Mouse (Mus musculus) heart, adult 2 months (tissue): ENCODE results near the gene Hat1. TPM values are rescaled to one million over a fixed set of nuclear protein-coding genes. Genes with fewer than 3 reads are reported as not detected.
A peak's percentile ranks its signal among the peaks of the same experiment; 100 is the strongest.

ENCODE experiments used
- DNase-seq, 2 experiments: peaks; one replicate each; pipeline ENCODE4 v3.0.0; 2021
- H3K27ac ChIP-seq: fragments of 200-600 bp; 2 replicates; pipeline ENCODE4 v1.8.1; 2022
- H3K27me3 ChIP-seq: fragments of 200-500 bp; 2 replicates; pipeline ENCODE4 v1.6.1; 2012; ENCODE audit warnings: mild to moderate bottlenecking, low read length, inconsistent platforms, mixed read lengths; ENCODE audit not compliant: control insufficient read depth, insufficient read depth
- H3K36me3 ChIP-seq: fragments of 200-500 bp; 2 replicates; pipeline ENCODE4 v1.6.1; 2012; ENCODE audit warnings: low read length, inconsistent platforms; ENCODE audit not compliant: control insufficient read depth, insufficient read depth
- H3K4me1 ChIP-seq: fragments of 200-500 bp; 2 replicates; pipeline ENCODE4 v1.6.1; 2011; ENCODE audit warnings: low read length; ENCODE audit not compliant: control insufficient read depth, insufficient read depth
- H3K4me3 ChIP-seq: fragments of 200-600 bp; 2 replicates; pipeline ENCODE4 v1.8.1; 2022
- H3K79me2 ChIP-seq: fragments of 200-500 bp; replicated peaks from 2 replicates; pipeline ENCODE4 v1.6.1; 2012; ENCODE audit warnings: mild to moderate bottlenecking, inconsistent platforms, low read length, moderate library complexity, mixed read lengths; ENCODE audit not compliant: control insufficient read depth, insufficient read depth
- H3K9ac ChIP-seq: fragments of 200-500 bp; 2 replicates; pipeline ENCODE4 v1.6.1; 2012; ENCODE audit warnings: low read depth, mild to moderate bottlenecking, control low read depth, inconsistent platforms, low read length, mixed read lengths
- CTCF ChIP-seq: fragments of 200-600 bp; IDR thresholded peaks from 2 replicates; pipeline ENCODE4 v1.8.1; 2022; ENCODE audit warnings: antibody characterized with exemption, mild to moderate bottlenecking, moderate library complexity
- EP300 ChIP-seq: fragments of 200-500 bp; IDR thresholded peaks from 2 replicates; pipeline ENCODE4 v1.6.1; 2011; ENCODE audit warnings: low read depth, low read length, control low read depth; ENCODE audit not compliant: insufficient read depth
- POLR2A ChIP-seq: fragments of 200-500 bp; IDR thresholded peaks from 2 replicates; pipeline ENCODE4 v1.6.1; 2011; ENCODE audit warnings: mild to moderate bottlenecking, low read depth, low read length, control low read depth; ENCODE audit not compliant: insufficient read depth
- WGBS: fragments of 180-500 bp; shearing (Covaris S2); methylation state at CpG from one replicate; pipeline ENCODE4 v1.1.7; 2018; 5-methylcytosine and 5-hydroxymethylcytosine counted together
- intact Hi-C: fragments of 180-260 bp; cut with DNase I; formaldehyde crosslinking; loops from one replicate; pipeline ENCODE4 v1.15.1; 2025
- polyA plus RNA-seq: library from polyadenylated mRNA; depleted of rRNA; stranded (reverse); fragments of >200 nt; gene quantifications from 2 replicates; pipeline ENCODE4 v1.2.3, GENCODE M21; 2012
- total RNA-seq, 2 experiments: library from RNA; stranded (reverse); gene quantifications; 2 replicates each; pipeline ENCODE4 v1.2.3; 2021

The Hat1 gene
- total and polyA plus RNA-seq, 3 experiments: 7.6 to 28.4 (median 28.1) TPM

DNA sequence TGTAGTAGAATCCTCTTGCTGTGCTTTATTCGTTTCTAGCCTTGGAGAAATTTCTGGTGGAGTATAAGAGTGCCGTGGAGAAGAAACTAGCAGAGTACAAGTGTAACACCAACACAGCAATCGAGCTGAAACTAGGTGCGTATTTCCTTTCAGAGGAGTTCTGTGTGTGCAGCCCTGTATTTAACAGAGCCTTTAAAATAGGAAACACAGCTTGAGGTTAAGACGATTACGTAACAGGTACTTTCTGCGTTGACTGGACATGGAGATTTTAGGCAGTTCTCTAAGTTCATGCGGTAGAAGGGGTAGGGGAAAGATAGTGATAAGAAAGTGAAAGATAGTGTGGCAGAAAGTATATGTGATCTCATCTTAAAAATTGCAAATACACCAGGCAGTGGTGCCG, 1.1 kb downstream of the Hat1 start:
- Histone ChIP-seq H3K27ac (no peak overlapping the region; the same call in 1 of the 2 replicates), H3K27me3 (no peaks in the 10 kb centered on the region), H3K4me3 (peak overlapping the region; percentile 87), H3K9ac (peak overlapping the region; percentile 72; the same call in 1 of the 2 replicates), H3K36me3 (no peaks in the 10 kb centered on the region; the same call in 1 of the 2 replicates), H3K4me1 (no peaks in the 10 kb centered on the region; the same call in 1 of the 2 replicates), H3K79me2 (no peaks in the 10 kb centered on the region; the same call in 1 of the 2 replicates)
- intact Hi-C loops: loop anchor here (1.0 to 10.0 kb wide), 3 partner anchors 23 to 565 kb away; partner anchors contain the start of genes Slc25a12 and Tlk1
- TF ChIP-seq CTCF (no peak), EP300 (no peak), POLR2A (no peak)
- 40% methylated on average over 9 of the region's 9 CpGs for WGBS
- no peak for DNase-seq

DNA sequence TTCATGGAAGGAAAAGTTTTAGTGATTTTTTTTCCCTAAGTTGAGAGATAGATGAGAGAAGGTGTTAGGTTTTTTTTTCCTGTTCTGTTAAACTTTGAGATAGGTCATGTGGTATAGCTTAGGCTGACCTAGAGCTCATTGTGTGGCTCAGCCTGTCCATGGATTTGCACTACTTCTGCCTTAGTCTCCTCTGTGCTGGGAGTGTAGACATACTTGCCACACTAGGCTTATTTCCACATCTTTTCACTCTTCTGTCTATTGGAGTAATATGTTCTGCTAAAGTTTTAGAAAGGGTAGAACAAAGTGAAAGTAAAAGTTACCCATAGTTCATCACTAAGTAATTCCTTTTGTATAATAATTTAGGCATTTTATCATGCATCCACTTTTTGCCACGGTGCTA, 16.9 kb downstream of the Hat1 start:
- intact Hi-C loops: no loop called here
- H3K36me3 ChIP-seq: no peaks in the 10 kb centered on the region
- H3K27me3 ChIP-seq: no peaks in the 10 kb centered on the region
- H3K4me1 ChIP-seq: no peaks in the 10 kb centered on the region
- H3K79me2 ChIP-seq: no peaks in the 10 kb centered on the region
- TF ChIP-seq POLR2A (no peak), CTCF (no peak), EP300 (no peak)
- H3K27ac ChIP-seq: no peak overlapping the region
- no peak overlapping the region for H3K4me3 ChIP-seq
- H3K9ac ChIP-seq: no peak overlapping the region
- no peak for DNase-seq
- WGBS: 88% methylated on average over 1 of the region's 1 CpGs

- intact Hi-C loops: no loop called here
- H3K79me2 ChIP-seq: no peaks in the 10 kb centered on the region
- H3K27me3 ChIP-seq: no peaks in the 10 kb centered on the region
- no peak overlapping the region for H3K9ac ChIP-seq
- WGBS: 90% methylated on average over 3 of the region's 3 CpGs
- H3K36me3 ChIP-seq: no peaks in the 10 kb centered on the region
- DNase-seq: no peak
- no peak overlapping the region for H3K27ac ChIP-seq
- no peak overlapping the region for H3K4me3 ChIP-seq
- no peak for TF ChIP-seq EP300
- TF ChIP-seq CTCF: no peak
- TF ChIP-seq POLR2A: no peak
- no peaks in the 10 kb centered on the region for H3K4me1 ChIP-seq
These were observed 30.1 kb downstream of the Hat1 start for GRCm38 (mm10) chr2:71418760-71419280.

- H3K79me2 ChIP-seq: no peaks in the 10 kb centered on the region
- no peak overlapping the region for H3K9ac ChIP-seq
- H3K4me3 ChIP-seq: no peak overlapping the region
- no peaks in the 10 kb centered on the region for H3K36me3 ChIP-seq
- 84% methylated on average over 3 of the region's 3 CpGs for WGBS
- DNase-seq: no peak
- TF ChIP-seq EP300 (no peak), POLR2A (no peak), CTCF (no peak)
- H3K27me3 ChIP-seq: no peaks in the 10 kb centered on the region
- H3K4me1 ChIP-seq: no peaks in the 10 kb centered on the region
- intact Hi-C loops: no loop called here
- H3K27ac ChIP-seq: no peak overlapping the region
These were observed 30.6 kb downstream of the Hat1 start for GRCm38 (mm10) chr2:71419408-71419807.

DNA sequence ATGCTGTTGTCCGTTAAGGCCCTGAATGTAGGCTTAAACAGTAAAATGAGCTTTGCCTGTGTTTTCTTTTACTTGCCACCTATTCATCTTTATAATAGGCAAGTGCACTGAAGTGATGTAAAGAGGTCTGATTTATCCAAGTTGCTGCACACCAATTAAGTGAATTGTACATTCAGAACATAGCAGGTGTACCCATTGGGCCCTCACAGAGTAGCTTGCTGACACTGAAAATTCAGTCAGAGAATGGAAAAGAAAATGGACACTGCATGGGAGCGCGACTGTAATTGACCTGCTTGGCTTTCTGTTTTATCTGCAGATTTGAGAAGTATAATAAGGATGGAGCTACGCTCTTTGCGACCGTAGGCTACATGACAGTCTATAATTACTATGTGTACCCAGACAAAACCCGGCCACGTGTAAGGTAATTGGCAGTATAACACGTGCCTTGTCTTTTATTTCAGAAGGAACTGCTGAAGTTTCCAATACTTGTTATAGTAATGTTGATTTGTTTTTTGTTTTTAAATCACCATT, 32.2 kb downstream of the Hat1 start:
- DNase-seq: no peak
- intact Hi-C loops: no loop called here
- Histone ChIP-seq H3K9ac (no peak overlapping the region), H3K4me3 (no peak overlapping the region), H3K79me2 (no peaks in the 10 kb centered on the region), H3K27ac (no peak overlapping the region), H3K27me3 (no peaks in the 10 kb centered on the region), H3K36me3 (peaks cover 3% of the 10 kb centered on the region; the same call in 1 of the 2 replicates), H3K4me1 (no peaks in the 10 kb centered on the region)
- no peak for TF ChIP-seq POLR2A
- TF ChIP-seq EP300: no peak
- no peak for TF ChIP-seq CTCF
- WGBS: 97% methylated on average over 9 of the region's 9 CpGs

GRCm38 (mm10) chr2:71424545-71424944, 35.8 kb downstream of the Hat1 start:
- peaks cover 3% of the 10 kb centered on the region; the same call in 1 of the 2 replicates for H3K36me3 ChIP-seq
- no peak overlapping the region for H3K4me3 ChIP-seq
- H3K27ac ChIP-seq: no peak overlapping the region
- DNase-seq: peak in 1 of 2 experiments; percentile 17
- H3K27me3 ChIP-seq: no peaks in the 10 kb centered on the region
- TF ChIP-seq EP300 (no peak), CTCF (no peak), POLR2A (no peak)
- no peaks in the 10 kb centered on the region for H3K79me2 ChIP-seq
- H3K4me1 ChIP-seq: no peaks in the 10 kb centered on the region
- intact Hi-C loops: no loop called here
- H3K9ac ChIP-seq: no peak overlapping the region
- 45% methylated on average over 4 of the region's 4 CpGs for WGBS
